Mouse (Mus musculus): Measurements from ENCODE around the gene Abcg8.

GRCm38 (mm10) chr17:84738073-84738797 lies 62.1 kb downstream of the Abcg8 start:
- TF ChIP-seq CTCF (IDR thresholded peaks at IDR 0.05; ENCODE audit: low read depth, low read length) (no peak), POLR2A (IDR thresholded peaks at IDR 0.05; ENCODE audit: extremely low read depth, insufficient read depth, low read length) (no peak)

All from liver, adult 2 months (tissue).